Mouse (Mus musculus): Measurements from ENCODE around the gene Krt15. TPM values are rescaled to one million over a fixed set of nuclear protein-coding genes. Genes with fewer than 3 reads are reported as not detected.

Krt15 gene
- polyA plus RNA-seq, 1 experiment from 2014 or later: 3.4 TPM

Other genes starting within 250 kb of the Krt15 start
- not detected in 2 replicates for gene Krtap31-1, start 228.0 kb downstream of the Krt15 start, polyA plus RNA-seq (2014; fragmentation: Nextera tagmentation; extraction: Ambion mirVana)
- not detected in 2 replicates for gene Gm11565, start 221.2 kb downstream of the Krt15 start, polyA plus RNA-seq (2014; fragmentation: Nextera tagmentation; extraction: Ambion mirVana)
- gene Krtap31-2, start 199.6 kb downstream of the Krt15 start, polyA plus RNA-seq (2014; fragmentation: Nextera tagmentation; extraction: Ambion mirVana): not detected in 2 replicates
- gene Krtap9-5, start 187.5 kb downstream of the Krt15 start, polyA plus RNA-seq (2014; fragmentation: Nextera tagmentation; extraction: Ambion mirVana): not detected in 2 replicates
- gene Krtap29-1, start 156.9 kb downstream of the Krt15 start, polyA plus RNA-seq (2014; fragmentation: Nextera tagmentation; extraction: Ambion mirVana): not detected in 2 replicates
- not detected in 2 replicates for gene Krtap16-1, start 149.3 kb downstream of the Krt15 start, polyA plus RNA-seq (2014; fragmentation: Nextera tagmentation; extraction: Ambion mirVana)
- 0.48 and 1.0 TPM in 2 replicates for gene Krtap17-1, start 141.9 kb downstream of the Krt15 start, polyA plus RNA-seq (2014; fragmentation: Nextera tagmentation; extraction: Ambion mirVana)
- not detected in 2 replicates for gene Krt33a, start 119.7 kb downstream of the Krt15 start, polyA plus RNA-seq (2014; fragmentation: Nextera tagmentation; extraction: Ambion mirVana)
- gene Krt33b, start 106.1 kb downstream of the Krt15 start, polyA plus RNA-seq (2014; fragmentation: Nextera tagmentation; extraction: Ambion mirVana): 0.15 and 0.16 TPM in 2 replicates
- gene Krt34, start 94.4 kb downstream of the Krt15 start, polyA plus RNA-seq (2014; fragmentation: Nextera tagmentation; extraction: Ambion mirVana): not detected in 2 replicates
- gene Krt31, start 85.4 kb downstream of the Krt15 start, polyA plus RNA-seq (2014; fragmentation: Nextera tagmentation; extraction: Ambion mirVana): not detected in 2 replicates
- not detected in 2 replicates for gene Krt32, start 47.7 kb downstream of the Krt15 start, polyA plus RNA-seq (2014; fragmentation: Nextera tagmentation; extraction: Ambion mirVana)
- 0.11 TPM in 1 of 2 replicates, not detected in the other for gene Krt35, start 39.7 kb downstream of the Krt15 start, polyA plus RNA-seq (2014; fragmentation: Nextera tagmentation; extraction: Ambion mirVana)
- gene Krt36, start 30.3 kb downstream of the Krt15 start, polyA plus RNA-seq (2014; fragmentation: Nextera tagmentation; extraction: Ambion mirVana): 0.08 and 0.11 TPM in 2 replicates
- gene Krt13, start 14.4 kb downstream of the Krt15 start, polyA plus RNA-seq (2014; fragmentation: Nextera tagmentation; extraction: Ambion mirVana): not detected in 2 replicates
- 6.4 and 8.0 TPM in 2 replicates for gene Krt19, start 12.7 kb upstream of the Krt15 start, polyA plus RNA-seq (2014; fragmentation: Nextera tagmentation; extraction: Ambion mirVana)
- 0.07 and 0.09 TPM in 2 replicates for gene Krt9, start 57.3 kb upstream of the Krt15 start, polyA plus RNA-seq (2014; fragmentation: Nextera tagmentation; extraction: Ambion mirVana)
- 47.5 and 49.6 TPM in 2 replicates for gene Krt14, start 71.6 kb upstream of the Krt15 start, polyA plus RNA-seq (2014; fragmentation: Nextera tagmentation; extraction: Ambion mirVana)
- gene Krt16, start 113.0 kb upstream of the Krt15 start, polyA plus RNA-seq (2014; fragmentation: Nextera tagmentation; extraction: Ambion mirVana): not detected in 2 replicates
- 11.2 and 11.6 TPM in 2 replicates for gene Krt17, start 125.1 kb upstream of the Krt15 start, polyA plus RNA-seq (2014; fragmentation: Nextera tagmentation; extraction: Ambion mirVana)
- gene Krt42, start 133.9 kb upstream of the Krt15 start, polyA plus RNA-seq (2014; fragmentation: Nextera tagmentation; extraction: Ambion mirVana): 0.09 and 0.26 TPM in 2 replicates
- 1,608 and 1,642 TPM in 2 replicates for gene Eif1, start 184.0 kb upstream of the Krt15 start, polyA plus RNA-seq (2014; fragmentation: Nextera tagmentation; extraction: Ambion mirVana)
- not detected in 2 replicates for gene Gast, start 198.5 kb upstream of the Krt15 start, polyA plus RNA-seq (2014; fragmentation: Nextera tagmentation; extraction: Ambion mirVana)
- 0.38 and 0.39 TPM in 2 replicates for gene Hap1, start 220.2 kb upstream of the Krt15 start, polyA plus RNA-seq (2014; fragmentation: Nextera tagmentation; extraction: Ambion mirVana)

Measured in limb, embryonic 11.5 days (tissue).